Mouse (Mus musculus): ENCODE results near the gene Zic5. TPM values are rescaled to one million over a fixed set of nuclear protein-coding genes. Genes with fewer than 3 reads are reported as not detected.

Zic5 gene
- total RNA-seq, 1 experiment: 15.2 TPM

DNA sequence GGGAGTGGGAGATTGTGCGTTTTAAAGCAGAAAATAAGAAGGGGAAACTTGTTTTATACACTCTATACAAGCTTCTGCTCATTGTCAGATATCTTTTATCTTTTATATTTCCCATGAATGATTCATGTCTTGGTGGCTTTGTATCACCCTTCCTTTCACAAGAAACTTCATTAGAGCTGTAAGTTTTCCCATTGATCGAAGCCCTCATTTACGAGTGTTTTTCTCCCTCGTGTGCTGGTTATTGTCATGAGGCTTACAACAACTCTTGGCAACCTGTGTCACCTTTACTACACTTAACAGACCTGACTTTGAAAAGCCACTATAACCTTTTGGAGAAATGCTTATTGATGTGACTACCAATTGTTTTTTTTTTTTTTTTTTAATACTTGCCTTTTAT, 9.9 kb downstream of the Zic5 start:
- peaks cover 7% of the 10 kb centered on the region for H3K36me3 ChIP-seq (ENCODE audit: control insufficient read depth, insufficient read depth, low read length, poor library complexity, severe bottlenecking)
- TF ChIP-seq ZC3H11A (IDR thresholded peaks at IDR 0.05; ENCODE audit: borderline replicate concordance, low read depth, low read length) (no peak), MAFK (IDR thresholded peaks at IDR 0.05; ENCODE audit: insufficient read depth, low read depth, low read length) (no peak), ZNF384 (IDR thresholded peaks at IDR 0.05; ENCODE audit: low read depth, low read length) (no peak), HCFC1 (IDR thresholded peaks at IDR 0.05; ENCODE audit: borderline replicate concordance, insufficient read depth, low read length) (no peak), CHD2 (IDR thresholded peaks at IDR 0.05; ENCODE audit: low read depth, low read length) (no peak)
- in situ Hi-C loops (cut with MboI; ENCODE audit: low sequenced_read_pairs in 2 of 2, unreplicated experiment in 2 of 2): no loop called here
- no peak for DNase-seq (ENCODE audit: low read depth, low spot score)
- H3K4me1 ChIP-seq (ENCODE audit: control insufficient read depth in 2 of 2, insufficient read depth in 2 of 2, low read length in 2 of 2, poor library complexity in 1 of 2): peaks cover 2 to 5% of the 10 kb centered on the region in 2 experiments; a peak in 3 of 4 replicates
- no peak overlapping the region for H3K27ac ChIP-seq (ENCODE audit: insufficient read depth, low read depth, low read length, poor library complexity, severe bottlenecking)
- H3K4me3 ChIP-seq (ENCODE audit: insufficient read depth in 1 of 2, low read depth in 1 of 2, low read length in 2 of 2, poor library complexity in 1 of 2, severe bottlenecking in 1 of 2): no peak overlapping the region
- no peaks in the 10 kb centered on the region for H3K9me3 ChIP-seq (ENCODE audit: control insufficient read depth, insufficient read depth, low read depth, low read length)
- no peak overlapping the region for H3K9ac ChIP-seq (ENCODE audit: insufficient read depth, low read depth, low read length, poor library complexity, severe bottlenecking)

DNA sequence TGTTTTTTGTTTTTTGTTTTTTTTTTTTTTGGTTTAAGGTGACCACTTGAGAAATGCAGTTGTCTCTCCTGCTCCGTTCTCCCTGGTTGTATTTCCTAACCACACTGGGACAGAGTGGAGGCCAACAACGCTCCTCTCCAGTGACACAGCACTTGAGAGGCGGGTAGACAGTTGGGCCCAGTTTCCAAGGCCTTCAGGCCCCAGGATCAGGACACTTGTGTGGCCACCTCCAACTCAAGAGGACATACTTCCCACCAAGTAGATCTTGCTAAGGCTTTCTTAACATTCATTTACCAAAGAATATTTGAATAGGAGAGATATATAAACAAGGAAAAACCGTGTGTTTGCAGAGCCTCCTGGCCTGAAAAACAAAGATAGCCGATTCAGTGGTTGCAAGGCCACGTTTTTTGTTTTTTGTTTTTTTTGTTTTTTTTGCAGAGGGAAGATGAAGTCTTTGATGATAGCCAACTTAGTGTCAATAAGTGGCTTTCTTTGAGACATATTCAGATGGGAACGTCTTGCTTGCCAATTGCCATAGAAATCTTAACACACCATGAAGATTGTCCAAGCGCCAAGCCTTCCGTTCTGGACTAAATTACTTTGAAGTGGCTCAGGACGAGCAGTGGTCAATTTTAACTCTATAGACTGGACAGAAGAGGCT, 10.4 kb downstream of the Zic5 start:
- H3K4me1 ChIP-seq (ENCODE audit: control insufficient read depth in 2 of 2, insufficient read depth in 2 of 2, low read length in 2 of 2, poor library complexity in 1 of 2): peaks cover 2% of the 10 kb centered on the region in 2 experiments; a peak in 3 of 4 replicates

GRCm38 (mm10) chr14:122453996-122454738, 11.3 kb downstream of the Zic5 start:
- no peaks in the 10 kb centered on the region for H3K9me3 ChIP-seq (ENCODE audit: control insufficient read depth, insufficient read depth, low read depth, low read length)
- H3K4me3 ChIP-seq (ENCODE audit: insufficient read depth in 1 of 2, low read depth in 1 of 2, low read length in 2 of 2, poor library complexity in 1 of 2, severe bottlenecking in 1 of 2): peak overlapping the region in 1 of 2 experiments; percentile 6; a peak in 1 of 4 replicates
- H3K27ac ChIP-seq (ENCODE audit: insufficient read depth, low read depth, low read length, poor library complexity, severe bottlenecking): no peak overlapping the region
- no peak overlapping the region for H3K9ac ChIP-seq (ENCODE audit: insufficient read depth, low read depth, low read length, poor library complexity, severe bottlenecking)
- H3K4me1 ChIP-seq (ENCODE audit: control insufficient read depth in 2 of 2, insufficient read depth in 2 of 2, low read length in 2 of 2, poor library complexity in 1 of 2): peaks cover 2% of the 10 kb centered on the region in 2 experiments; a peak in 3 of 4 replicates
- H3K36me3 ChIP-seq (ENCODE audit: control insufficient read depth, insufficient read depth, low read length, poor library complexity, severe bottlenecking): peaks cover under 1% of the 10 kb centered on the region
- in situ Hi-C loops (cut with MboI; ENCODE audit: low sequenced_read_pairs in 2 of 2, unreplicated experiment in 2 of 2): no loop called here
- no peak for DNase-seq (ENCODE audit: low read depth, low spot score)
- TF ChIP-seq ZC3H11A (IDR thresholded peaks at IDR 0.05; ENCODE audit: borderline replicate concordance, low read depth, low read length) (no peak), CHD2 (IDR thresholded peaks at IDR 0.05; ENCODE audit: low read depth, low read length) (no peak), HCFC1 (IDR thresholded peaks at IDR 0.05; ENCODE audit: borderline replicate concordance, insufficient read depth, low read length) (no peak), ZNF384 (IDR thresholded peaks at IDR 0.05; ENCODE audit: low read depth, low read length) (no peak)

More for the DNA sequence above, 10.4 kb downstream of the Zic5 start:
- Histone ChIP-seq H3K9ac (ENCODE audit: insufficient read depth, low read depth, low read length, poor library complexity, severe bottlenecking) (no peak overlapping the region), H3K4me3 (ENCODE audit: insufficient read depth in 1 of 2, low read depth in 1 of 2, low read length in 2 of 2, poor library complexity in 1 of 2, severe bottlenecking in 1 of 2) (no peak overlapping the region), H3K9me3 (ENCODE audit: control insufficient read depth, insufficient read depth, low read depth, low read length) (no peaks in the 10 kb centered on the region), H3K27ac (ENCODE audit: insufficient read depth, low read depth, low read length, poor library complexity, severe bottlenecking) (no peak overlapping the region), H3K36me3 (ENCODE audit: control insufficient read depth, insufficient read depth, low read length, poor library complexity, severe bottlenecking) (peaks cover 5% of the 10 kb centered on the region)
- DNase-seq (ENCODE audit: low read depth, low spot score): no peak
- in situ Hi-C loops (cut with MboI; ENCODE audit: low sequenced_read_pairs in 2 of 2, unreplicated experiment in 2 of 2): no loop called here
- TF ChIP-seq HCFC1 (IDR thresholded peaks at IDR 0.05; ENCODE audit: borderline replicate concordance, insufficient read depth, low read length) (no peak), MAFK (IDR thresholded peaks at IDR 0.05; ENCODE audit: insufficient read depth, low read depth, low read length) (no peak), ZNF384 (IDR thresholded peaks at IDR 0.05; ENCODE audit: low read depth, low read length) (no peak), ZC3H11A (IDR thresholded peaks at IDR 0.05; ENCODE audit: borderline replicate concordance, low read depth, low read length) (no peak), CHD2 (IDR thresholded peaks at IDR 0.05; ENCODE audit: low read depth, low read length) (no peak)

DNA sequence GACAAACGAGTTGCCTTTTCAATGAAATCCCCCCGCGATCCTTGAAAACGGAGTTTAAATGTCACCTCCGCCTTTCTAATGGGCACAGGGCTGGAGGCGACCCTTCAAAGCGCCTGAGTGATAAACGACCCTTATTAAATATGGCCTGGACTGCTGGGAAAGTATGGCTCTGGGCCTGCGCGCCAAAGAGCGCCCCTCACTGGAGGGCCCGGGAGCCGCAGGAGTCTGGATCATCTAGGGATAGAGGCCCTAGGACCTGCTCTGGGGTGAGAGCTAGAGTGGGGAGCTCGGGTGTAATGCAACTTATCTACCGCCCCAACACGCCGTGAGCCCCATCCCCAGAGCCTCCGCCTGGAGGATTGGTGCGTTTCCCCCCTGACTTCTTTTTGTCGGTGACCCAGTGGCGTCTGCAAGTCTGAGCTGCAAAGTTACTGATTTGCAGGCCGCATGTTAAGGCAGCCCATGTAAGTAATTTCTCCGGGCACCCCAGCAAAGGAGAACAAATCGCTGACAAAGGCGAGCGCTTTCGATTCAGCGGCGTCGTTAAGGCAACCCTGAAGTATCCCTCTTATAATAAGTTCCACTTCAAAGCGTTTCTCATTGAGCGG, 12.0 kb downstream of the Zic5 start:
- Histone ChIP-seq H3K36me3 (ENCODE audit: control insufficient read depth, insufficient read depth, low read length, poor library complexity, severe bottlenecking) (no peaks in the 10 kb centered on the region; the same call in 1 of the 2 replicates), H3K9ac (ENCODE audit: insufficient read depth, low read depth, low read length, poor library complexity, severe bottlenecking) (peak overlapping the region; percentile 16; the same call in 1 of the 2 replicates), H3K27ac (ENCODE audit: insufficient read depth, low read depth, low read length, poor library complexity, severe bottlenecking) (no peak overlapping the region), H3K4me3 (ENCODE audit: insufficient read depth in 1 of 2, low read depth in 1 of 2, low read length in 2 of 2, poor library complexity in 1 of 2, severe bottlenecking in 1 of 2) (peak overlapping the region; percentile 6 to 23; a peak in 3 of 4 replicates), H3K9me3 (ENCODE audit: control insufficient read depth, insufficient read depth, low read depth, low read length) (no peaks in the 10 kb centered on the region), H3K4me1 (ENCODE audit: control insufficient read depth in 2 of 2, insufficient read depth in 2 of 2, low read length in 2 of 2, poor library complexity in 1 of 2) (peaks cover 2% of the 10 kb centered on the region in 2 experiments; a peak in 3 of 4 replicates)
- DNase-seq (ENCODE audit: low read depth, low spot score): no peak
- in situ Hi-C loops (cut with MboI; ENCODE audit: low sequenced_read_pairs in 2 of 2, unreplicated experiment in 2 of 2): no loop called here
- TF ChIP-seq MAFK (IDR thresholded peaks at IDR 0.05; ENCODE audit: insufficient read depth, low read depth, low read length) (no peak), HCFC1 (IDR thresholded peaks at IDR 0.05; ENCODE audit: borderline replicate concordance, insufficient read depth, low read length) (no peak), ZNF384 (IDR thresholded peaks at IDR 0.05; ENCODE audit: low read depth, low read length) (no peak), ZC3H11A (IDR thresholded peaks at IDR 0.05; ENCODE audit: borderline replicate concordance, low read depth, low read length) (no peak), CHD2 (IDR thresholded peaks at IDR 0.05; ENCODE audit: low read depth, low read length) (no peak)
